Mouse (Mus musculus) MEL (cell line): ENCODE measurements around the gene Hist2h4. TPM values are rescaled to one million over a fixed set of nuclear protein-coding genes. Genes with fewer than 3 reads are reported as not detected.

Experiments
- DNase-seq: peaks from one replicate; pipeline ENCODE4 v3.0.0; 2011; ENCODE audit warnings: low read depth, low spot score
- H3K27ac ChIP-seq: 2 replicates; pipeline ENCODE4 v1.5.1; 2012; ENCODE audit warnings: low read depth, mild to moderate bottlenecking, control low read depth, low read length, moderate library complexity; ENCODE audit not compliant: control insufficient read depth
- H3K27me3 ChIP-seq, 2 experiments: fragments of 150-350 bp in 1 of 2; sonication (generic) in 1 of 2; 2 replicates each; pipeline ENCODE4 v1.6.1; 2012; ENCODE audit warnings: low read length in 2 of 2, mild to moderate bottlenecking in 2 of 2, improper control_type of control experiment in 1 of 2, moderate library complexity in 1 of 2; ENCODE audit not compliant: insufficient read depth in 2 of 2, control insufficient read depth in 1 of 2
- H3K36me3 ChIP-seq, 2 experiments: 2 replicates each; pipeline ENCODE4 v1.6.1; 2012 to 2014; ENCODE audit warnings: low read length in 2 of 2, improper control_type of control experiment in 1 of 2, inconsistent platforms in 1 of 2, mild to moderate bottlenecking in 1 of 2; ENCODE audit not compliant: insufficient read depth in 2 of 2, control insufficient read depth in 1 of 2
- H3K4me1 ChIP-seq, 2 experiments: fragments of 150-350 bp in 1 of 2; sonication (generic) in 1 of 2; 2 replicates each; pipeline ENCODE4 v1.6.1; 2012; ENCODE audit warnings: low read length in 2 of 2, improper control_type of control experiment in 1 of 2, mild to moderate bottlenecking in 1 of 2; ENCODE audit not compliant: insufficient read depth in 2 of 2, control insufficient read depth in 1 of 2
- H3K4me3 ChIP-seq, 2 experiments: fragments of 150-350 bp in 1 of 2; sonication (generic) in 1 of 2; 2 replicates each; pipeline ENCODE4 v1.5.1; 2012; ENCODE audit warnings: low read depth in 2 of 2, low read length in 2 of 2, mild to moderate bottlenecking in 2 of 2, moderate library complexity in 2 of 2, control low read depth in 1 of 2, improper control_type of control experiment in 1 of 2; ENCODE audit not compliant: control insufficient read depth in 1 of 2, insufficient read depth in 1 of 2
- H3K79me2 ChIP-seq: 2 replicates; pipeline ENCODE4 v1.6.1; 2012; ENCODE audit warnings: mild to moderate bottlenecking, low read length, moderate library complexity; ENCODE audit not compliant: control insufficient read depth, poor library complexity, insufficient read depth
- H3K9ac ChIP-seq: 2 replicates; pipeline ENCODE4 v1.6.1; 2012; ENCODE audit warnings: low read depth, mild to moderate bottlenecking, control low read depth, low read length, moderate library complexity; ENCODE audit not compliant: control insufficient read depth, poor library complexity, severe bottlenecking
- H3K9me3 ChIP-seq: fragments of 150-350 bp; sonication (generic); replicated peaks from 2 replicates; pipeline ENCODE4 v1.6.1; 2012; ENCODE audit warnings: mild to moderate bottlenecking, low read length, improper control_type of control experiment, moderate library complexity; ENCODE audit not compliant: insufficient read depth
- CTCF ChIP-seq, 3 experiments: IDR thresholded peaks in 2 of 3; conservative IDR thresholded peaks in 1 of 3; 2 replicates each; pipeline ENCODE4 v1.5.1; 2011 to 2012; ENCODE audit warnings: low read length in 3 of 3, low read depth in 2 of 3, mild to moderate bottlenecking in 2 of 3, improper control_type of control experiment in 1 of 3, inconsistent platforms in 1 of 3, mixed read lengths in 1 of 3, moderate library complexity in 1 of 3; ENCODE audit not compliant: control insufficient read depth in 1 of 3, insufficient read depth in 1 of 3, poor library complexity in 1 of 3, severe bottlenecking in 1 of 3
- ETS1 ChIP-seq: IDR thresholded peaks from 2 replicates; pipeline ENCODE4 v1.6.1; 2012; ENCODE audit warnings: low read depth, mild to moderate bottlenecking, inconsistent platforms, low read length, improper control_type of control experiment, moderate library complexity
- GABPA ChIP-seq: IDR thresholded peaks from 2 replicates; pipeline ENCODE4 v1.6.1; 2012; ENCODE audit warnings: low read depth, mild to moderate bottlenecking, inconsistent platforms, low read length, improper control_type of control experiment, moderate library complexity
- GATA1 ChIP-seq: IDR thresholded peaks from 2 replicates; pipeline ENCODE4 v1.6.1; 2011; ENCODE audit warnings: low read depth, low read length, improper control_type of control experiment
- NRF1 ChIP-seq: IDR thresholded peaks from 2 replicates; pipeline ENCODE4 v1.6.1; 2014; ENCODE audit warnings: low read depth, mild to moderate bottlenecking, inconsistent platforms, low read length, improper control_type of control experiment, moderate library complexity; ENCODE audit not compliant: poor library complexity, insufficient read depth, severe bottlenecking
- POLR2A ChIP-seq, 2 experiments: IDR thresholded peaks; 2 replicates each; pipeline ENCODE4 v1.6.1; 2011 to 2012; ENCODE audit warnings: low read length in 2 of 2, mild to moderate bottlenecking in 2 of 2, control low read depth in 1 of 2, improper control_type of control experiment in 1 of 2, low read depth in 1 of 2, moderate library complexity in 1 of 2; ENCODE audit not compliant: control insufficient read depth in 1 of 2, insufficient read depth in 1 of 2, poor library complexity in 1 of 2
- RAD21 ChIP-seq: IDR thresholded peaks from 2 replicates; pipeline ENCODE4 v1.6.1; 2011; ENCODE audit warnings: mild to moderate bottlenecking, low read depth, low read length, improper control_type of control experiment
- RCOR1 ChIP-seq: IDR thresholded peaks from 2 replicates; pipeline ENCODE4 v1.6.1; 2012; ENCODE audit warnings: low read depth, mild to moderate bottlenecking, inconsistent platforms, low read length, improper control_type of control experiment
- SIN3A ChIP-seq: IDR thresholded peaks from 2 replicates; pipeline ENCODE4 v1.6.1; 2012; ENCODE audit warnings: low read length, improper control_type of control experiment, inconsistent platforms
- TBP ChIP-seq: IDR thresholded peaks from 2 replicates; pipeline ENCODE4 v1.8.0; 2011; ENCODE audit warnings: low read depth, low read length, improper control_type of control experiment
- TCF12 ChIP-seq: IDR thresholded peaks from 2 replicates; pipeline ENCODE4 v1.6.1; 2014; ENCODE audit warnings: low read depth, mild to moderate bottlenecking, inconsistent platforms, low read length, improper control_type of control experiment, moderate library complexity
- USF1 ChIP-seq: IDR thresholded peaks from 2 replicates; pipeline ENCODE4 v1.6.1; 2014; ENCODE audit warnings: low read depth, mild to moderate bottlenecking, inconsistent platforms, low read length, improper control_type of control experiment, moderate library complexity
- ZNF384 ChIP-seq: IDR thresholded peaks from 2 replicates; pipeline ENCODE4 v1.6.1; 2012; ENCODE audit warnings: low read depth, mild to moderate bottlenecking, inconsistent platforms, low read length, improper control_type of control experiment
- polyA plus RNA-seq, 2 experiments: library from polyadenylated mRNA; stranded (reverse) in 1 of 2; unstranded in 1 of 2; fragments of >175 nt in 1 of 2; fragments of >200 nt in 1 of 2; gene quantifications; 2 replicates each; pipeline versions ENCODE4 v1.2.1 to v1.2.4; 2012; ENCODE audit warnings: low replicate concordance in 2 of 2, low read depth in 1 of 2; ENCODE audit not compliant: insufficient read length in 2 of 2, insufficient read depth in 1 of 2, missing spikeins in 1 of 2
- total RNA-seq: library from RNA; depleted of rRNA; stranded (reverse); fragments of 300-350 nt; gene quantifications from 2 replicates; pipeline ENCODE4 v1.2.3, GENCODE M21; 2012; rRNA removed

Hist2h4 gene
- total and polyA plus RNA-seq, 3 experiments: 1.5 to 195 TPM; not detected in 1

DNA sequence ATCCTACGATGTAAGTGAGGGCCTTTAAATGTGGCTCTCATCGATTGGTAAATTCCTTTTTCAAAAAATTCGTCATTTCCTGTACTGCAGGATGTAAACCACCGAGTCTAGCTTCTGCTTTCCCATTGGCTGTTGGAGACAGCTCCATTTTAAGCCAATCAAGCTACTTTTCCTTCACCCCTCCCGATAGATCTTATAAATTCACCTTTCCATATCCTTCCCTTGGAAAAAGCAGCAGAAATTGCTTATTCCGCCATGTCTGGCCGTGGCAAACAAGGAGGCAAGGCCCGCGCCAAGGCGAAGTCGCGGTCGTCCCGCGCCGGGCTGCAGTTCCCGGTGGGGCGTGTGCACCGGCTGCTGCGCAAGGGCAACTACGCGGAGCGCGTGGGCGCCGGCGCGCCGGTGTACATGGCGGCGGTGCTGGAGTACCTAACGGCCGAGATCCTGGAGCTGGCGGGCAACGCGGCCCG lies 43.4 kb downstream of the Hist2h4 start, which contains the start of the genes Bola1 and Hist2h2ab:
TSS of gene Bola1 (minus strand) at position 49 of the 470 bp plus-strand sequence.
TSS of gene Hist2h2ab (plus strand) at position 205 of the 470 bp plus-strand sequence.
- peaks cover 0 to 31% of the 10 kb centered on the region in 2 experiments; a peak in 2 of 4 replicates for H3K36me3 ChIP-seq
- TF ChIP-seq CTCF (IDR thresholded peaks at IDR 0.05 in 2 of 3, conservative IDR thresholded peaks at IDR 0.05 in 1 of 3; ENCODE audit: control insufficient read depth in 1 of 3, insufficient read depth in 1 of 3, low read depth in 2 of 3, low read length in 3 of 3, poor library complexity in 1 of 3, severe bottlenecking in 1 of 3) (no peak), GATA1 (peak; percentile 28), POLR2A (IDR thresholded peaks at IDR 0.05; ENCODE audit: control insufficient read depth in 1 of 2, insufficient read depth in 1 of 2, low read depth in 1 of 2, low read length in 2 of 2, poor library complexity in 1 of 2) (peak in 1 of 2 experiments; percentile 90; a peak in 3 of 4 replicates), TBP (peak; percentile 98)
- H3K9me3 ChIP-seq: no peaks in the 10 kb centered on the region
- peak within 1 kb of the TSS; percentile 99 for H3K27ac ChIP-seq
- peaks cover 18% of the 10 kb centered on the region; the same call in 1 of the 2 replicates for H3K79me2 ChIP-seq
- peak; percentile 99 for DNase-seq
- H3K9ac ChIP-seq: peak within 1 kb of the TSS; percentile 88
- peaks cover 0 to 2% of the 10 kb centered on the region in 2 experiments; a peak in 2 of 4 replicates for H3K27me3 ChIP-seq
- H3K4me1 ChIP-seq: peaks cover 0 to 20% of the 10 kb centered on the region in 2 experiments; a peak in 3 of 4 replicates
- peak within 1 kb of the TSS; percentile 61 to 68 for H3K4me3 ChIP-seq

GRCm38 (mm10) chr3:96219191-96219641 lies 43.9 kb downstream of the Hist2h4 start:
- H3K9me3 ChIP-seq: no peaks in the 10 kb centered on the region
- H3K27ac ChIP-seq: peak overlapping the region; percentile 99
- H3K4me3 ChIP-seq: peak overlapping the region; percentile 61 to 68
- no peak for DNase-seq
- H3K4me1 ChIP-seq: peaks cover 0 to 19% of the 10 kb centered on the region in 2 experiments; a peak in 3 of 4 replicates
- peaks cover 18% of the 10 kb centered on the region; the same call in 1 of the 2 replicates for H3K79me2 ChIP-seq
- H3K27me3 ChIP-seq: peaks cover 0 to 6% of the 10 kb centered on the region in 2 experiments; a peak in 3 of 4 replicates
- peaks cover 0 to 31% of the 10 kb centered on the region in 2 experiments; a peak in 2 of 4 replicates for H3K36me3 ChIP-seq
- no peak for TF ChIP-seq GABPA
- TF ChIP-seq RAD21: no peak
- TF ChIP-seq POLR2A (IDR thresholded peaks at IDR 0.05; ENCODE audit: control insufficient read depth in 1 of 2, insufficient read depth in 1 of 2, low read depth in 1 of 2, low read length in 2 of 2, poor library complexity in 1 of 2): 0 out of 4 replicates have a peak, but pooled peaks of 1 of the 2 experiments have one; percentile 2
- peak in 2 of 3 experiments; percentile 7 to 41; a peak in 2 of 6 replicates for TF ChIP-seq CTCF (IDR thresholded peaks at IDR 0.05 in 2 of 3, conservative IDR thresholded peaks at IDR 0.05 in 1 of 3; ENCODE audit: control insufficient read depth in 1 of 3, insufficient read depth in 1 of 3, low read depth in 2 of 3, low read length in 3 of 3, poor library complexity in 1 of 3, severe bottlenecking in 1 of 3)
- no peak for TF ChIP-seq RCOR1
- no peak for TF ChIP-seq SIN3A
- no peak for TF ChIP-seq ZNF384
- TF ChIP-seq USF1: no peak
- TF ChIP-seq ETS1: no peak
- no peak for TF ChIP-seq NRF1
- TF ChIP-seq TCF12: no peak
- H3K9ac ChIP-seq: peak overlapping the region; percentile 84

Other genes starting within 250 kb of the Hist2h4 start
- 24.4 and 28.9 TPM in 2 replicates for gene Vps45, start 204.8 kb downstream of the Hist2h4 start, total RNA-seq
- 10 to 100 TPM; 20.6 to 92.0 TPM for gene Vps45, start 204.8 kb downstream of the Hist2h4 start, polyA plus RNA-seq
- 25.8 and 27.5 TPM in 2 replicates for gene Otud7b, start 158.8 kb downstream of the Hist2h4 start, total RNA-seq
- gene Otud7b, start 158.8 kb downstream of the Hist2h4 start, polyA plus RNA-seq: 10 to 100 TPM; 17.9 to 24.4 TPM
- gene Mtmr11, start 101.3 kb downstream of the Hist2h4 start, total RNA-seq: 0.62 and 0.77 TPM in 2 replicates
- gene Mtmr11, start 101.3 kb downstream of the Hist2h4 start, polyA plus RNA-seq: 1 to 10 TPM in 1 of 2 experiments, not detected in 1; 1.4 TPM
- gene Sf3b4, start 91.0 kb downstream of the Hist2h4 start, total RNA-seq: 135 and 157 TPM in 2 replicates
- 100 to 1,000 TPM; 102 to 423 TPM for gene Sf3b4, start 91.0 kb downstream of the Hist2h4 start, polyA plus RNA-seq
- 0.77 and 2.1 TPM in 2 replicates for gene Sv2a, start 82.2 kb downstream of the Hist2h4 start, total RNA-seq
- gene Sv2a, start 82.2 kb downstream of the Hist2h4 start, polyA plus RNA-seq: 1 to 10 TPM in 1 of 2 experiments, not detected in 1; 3.3 TPM
- 115 and 123 TPM in 2 replicates for gene Bola1, start 43.6 kb downstream of the Hist2h4 start, total RNA-seq
- 100 to 1,000 TPM in 1 of 2 experiments, not detected in 1; 124 TPM for gene Bola1, start 43.6 kb downstream of the Hist2h4 start, polyA plus RNA-seq
- 197 and 234 TPM in 2 replicates for gene Hist2h2ab, start 43.4 kb downstream of the Hist2h4 start, total RNA-seq
- under 1 TPM in 1 of 2 experiments, not detected in 1; 0.72 TPM for gene Hist2h2ab, start 43.4 kb downstream of the Hist2h4 start, polyA plus RNA-seq
- gene Hist2h2ac, start 42.4 kb downstream of the Hist2h4 start, total RNA-seq: 2,824 and 3,687 TPM in 2 replicates
- gene Hist2h2ac, start 42.4 kb downstream of the Hist2h4 start, polyA plus RNA-seq: 1 to 10 TPM in 1 of 2 experiments, not detected in 1; 4.8 TPM
- gene Hist2h2be, start 42.2 kb downstream of the Hist2h4 start, total RNA-seq: 1.6 and 1.8 TPM in 2 replicates
- gene Hist2h2be, start 42.2 kb downstream of the Hist2h4 start, polyA plus RNA-seq: 1 to 10 TPM in 1 of 2 experiments, not detected in 1; 3.2 TPM
- 2,744 and 3,348 TPM in 2 replicates for gene Hist2h3c2, start 24.2 kb downstream of the Hist2h4 start, total RNA-seq
- gene Hist2h3c2, start 24.2 kb downstream of the Hist2h4 start, polyA plus RNA-seq: 1,000 to 10,000 TPM in 1 of 2 experiments, 1 to 10 TPM in 1; 8.2 to 1,897 TPM
- 11,232 and 13,053 TPM in 2 replicates for gene Hist2h2aa2, start 23.0 kb downstream of the Hist2h4 start, total RNA-seq
- 10 to 100 TPM in 1 of 2 experiments, not detected in 1; 18.4 TPM for gene Hist2h2aa2, start 23.0 kb downstream of the Hist2h4 start, polyA plus RNA-seq
- gene Hist2h2aa1, start 17.8 kb downstream of the Hist2h4 start, total RNA-seq: 3,456 and 4,103 TPM in 2 replicates
- 1 to 10 TPM in 1 of 2 experiments, not detected in 1; 1.5 TPM for gene Hist2h2aa1, start 17.8 kb downstream of the Hist2h4 start, polyA plus RNA-seq
- gene Hist2h3c1, start 16.6 kb downstream of the Hist2h4 start, total RNA-seq: 1.3 and 1.5 TPM in 2 replicates
- gene Hist2h3c1, start 16.6 kb downstream of the Hist2h4 start, polyA plus RNA-seq: not detected
- 3,962 and 5,017 TPM in 2 replicates for gene Hist2h3b, start 5.3 kb upstream of the Hist2h4 start, total RNA-seq
- 10 to 100 TPM in 1 of 2 experiments, not detected in 1; 71.7 TPM for gene Hist2h3b, start 5.3 kb upstream of the Hist2h4 start, polyA plus RNA-seq
- 6,680 and 8,754 TPM in 2 replicates for gene Hist2h2bb, start 6.4 kb upstream of the Hist2h4 start, total RNA-seq
- gene Hist2h2bb, start 6.4 kb upstream of the Hist2h4 start, polyA plus RNA-seq: 10 to 100 TPM in 1 of 2 experiments, not detected in 1; 11.2 TPM
- 3.4 and 4.7 TPM in 2 replicates for gene Fcgr1, start 30.7 kb upstream of the Hist2h4 start, total RNA-seq
- 1 to 10 TPM in 1 of 2 experiments, not detected in 1; 2.8 TPM for gene Fcgr1, start 30.7 kb upstream of the Hist2h4 start, polyA plus RNA-seq
- not detected in 2 replicates for gene BC107364, start 189.0 kb upstream of the Hist2h4 start, total RNA-seq
- gene BC107364, start 189.0 kb upstream of the Hist2h4 start, polyA plus RNA-seq: under 1 TPM in 1 of 2 experiments, not detected in 1; 0.17 TPM